Mouse (Mus musculus) cerebellum, adult 2 months (tissue): Measurements from ENCODE around the gene Efcab6.

Source experiments
- CTCF ChIP-seq: fragments of 200-500 bp; IDR thresholded peaks from 2 replicates; pipeline ENCODE4 v1.5.1; 2011; ENCODE audit warnings: low read depth, mild to moderate bottlenecking, control low read depth, low read length, moderate library complexity, borderline replicate concordance; ENCODE audit not compliant: insufficient read depth
- POLR2A ChIP-seq: fragments of 200-500 bp; IDR thresholded peaks from 2 replicates; pipeline ENCODE4 v1.6.1; 2011; ENCODE audit warnings: low read length, control low read depth, borderline replicate concordance; ENCODE audit not compliant: insufficient read depth

DNA sequence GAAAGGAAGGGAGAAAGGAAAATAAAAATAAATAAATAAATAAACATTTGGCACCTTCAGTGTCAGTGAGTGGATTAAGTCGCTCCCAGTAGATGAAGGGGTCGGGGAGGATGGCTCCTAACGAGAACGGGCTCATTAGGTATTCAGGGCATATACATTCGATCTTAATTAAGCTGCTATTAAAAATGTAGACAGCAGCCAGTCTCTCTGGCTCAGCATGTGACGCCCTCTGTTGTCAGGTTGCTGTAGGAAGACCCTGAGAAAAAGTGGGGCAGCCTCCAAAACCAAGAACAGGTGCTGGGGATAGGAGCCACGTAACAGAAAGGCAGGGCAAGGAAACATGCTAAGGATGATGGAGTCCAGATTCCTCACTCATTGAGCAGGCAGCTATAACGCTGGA is 39.5 kb downstream of the Efcab6 start:
- TF ChIP-seq CTCF (no peak), POLR2A (no peak)
